Mouse (Mus musculus) hematopoietic stem cell, adult 5-6 weeks (primary cell): ENCODE data around the gene Zmynd10. TPM values are rescaled to one million over a fixed set of nuclear protein-coding genes. Genes with fewer than 3 reads are reported as not detected.

Experiments
- ATAC-seq, 2 experiments: fragments of 125-278 bp in 1 of 2; replicated peaks in 1 of 2; 2 replicates each; pipeline ENCODE4 v1.8.0; 2016 to 2017; ENCODE audit warnings: inconsistent platforms in 2 of 2, mild to moderate bottlenecking in 2 of 2, moderate number of reproducible peaks in 2 of 2, low read depth in 1 of 2, moderate TSS enrichment in 1 of 2; ENCODE audit not compliant: low FRiP score in 2 of 2, poor library complexity in 2 of 2, severe bottlenecking in 2 of 2, insufficient read depth in 1 of 2, low TSS enrichment in 1 of 2
- total RNA-seq: library from RNA; stranded (forward); fragments of 172-1452, 232-1000 nt; gene quantifications from 2 replicates; pipeline ENCODE4 v1.2.3, GENCODE M21; 2017

Gene Zmynd10
- total RNA-seq, 1 experiment from 2014 or later, result not detected

DNA sequence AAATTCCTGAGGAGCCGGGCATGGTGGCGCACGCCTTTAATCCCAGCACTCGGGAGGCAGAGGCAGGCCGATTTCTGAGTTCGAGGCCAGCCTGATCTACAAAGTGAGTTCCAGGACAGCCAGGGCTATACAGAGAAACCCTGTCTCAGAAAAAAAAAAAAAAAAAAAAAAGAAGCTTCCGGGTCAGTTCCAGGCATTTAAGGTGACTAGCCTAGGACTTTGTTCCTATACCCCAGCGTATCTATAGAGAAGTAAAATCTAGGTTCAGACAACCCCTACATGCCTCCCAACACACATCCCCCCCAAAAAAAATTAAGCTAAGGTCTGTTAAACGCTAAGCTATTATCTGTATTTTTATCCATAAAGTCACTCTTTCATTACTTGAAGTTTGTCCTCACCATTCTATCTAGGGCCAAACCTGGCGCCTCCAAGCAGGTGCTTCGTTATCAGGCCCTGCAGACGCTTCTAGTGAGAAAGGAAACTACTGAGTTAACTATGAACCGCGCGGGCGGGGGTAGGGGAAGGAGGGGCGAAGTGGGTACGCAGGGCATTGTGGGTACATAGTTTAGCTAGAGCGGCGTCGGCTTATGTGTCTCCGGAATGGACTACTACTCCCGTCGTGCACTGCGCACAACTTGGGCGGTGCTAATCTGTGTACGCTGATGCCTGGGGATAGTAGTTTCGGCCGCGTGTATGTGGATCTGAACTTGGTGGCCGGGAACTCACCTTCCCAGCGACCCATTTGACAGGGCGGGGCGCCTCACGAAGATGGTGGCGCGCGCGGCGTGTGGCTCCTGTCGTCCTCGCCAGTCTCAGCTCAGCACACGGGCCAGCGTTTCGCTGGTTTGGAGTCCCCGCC, 40.1 kb downstream of the Zmynd10 start, which contains the start of gene Ifrd2:
Gene Ifrd2 (plus strand): TSS at position 669 of the 859 bp plus-strand sequence.
- peak; percentile 92 to 93 for ATAC-seq

DNA sequence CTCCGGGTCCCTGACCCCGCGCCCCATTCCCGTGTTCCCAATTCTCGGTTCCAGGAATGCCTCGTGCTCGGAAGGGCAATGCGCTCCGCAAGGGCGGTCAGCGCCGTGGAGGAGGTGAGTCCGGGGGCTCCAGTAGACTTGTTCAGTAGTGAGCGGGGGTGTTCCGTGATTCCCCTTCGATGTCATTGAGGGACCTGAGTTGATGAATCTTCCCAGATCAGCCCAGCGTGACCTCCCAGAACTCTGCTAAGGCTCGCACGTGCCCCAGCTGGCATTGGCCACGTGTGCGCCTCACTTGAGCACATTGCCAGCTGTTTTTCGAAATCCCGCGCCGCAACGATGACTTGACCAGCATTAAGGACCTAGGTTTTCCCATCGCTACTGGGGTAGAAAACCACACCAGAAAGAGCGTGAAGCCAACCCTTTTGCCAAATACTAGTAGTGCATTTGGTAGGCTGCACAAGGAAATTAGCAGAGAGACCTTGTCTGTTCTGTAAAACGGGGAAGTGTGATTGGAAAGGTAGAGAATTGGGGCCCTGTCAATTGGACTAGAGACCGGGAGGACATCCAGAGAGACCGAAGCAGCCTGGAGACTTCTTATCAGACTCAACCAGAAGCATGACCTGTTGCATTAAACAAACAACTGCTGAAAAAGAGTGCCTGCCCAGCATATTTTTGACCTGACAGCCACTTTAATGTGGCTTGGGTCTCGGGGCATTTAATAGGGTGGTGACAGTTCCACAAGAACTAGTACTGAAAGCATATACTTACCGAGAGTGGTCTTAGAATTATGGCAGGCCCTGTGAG, 40.9 kb downstream of the Zmynd10 start:
- ATAC-seq, result peak in 1 of 2 experiments; percentile 2; a peak in 1 of 4 replicates

- no peak for ATAC-seq
Measured at GRCm38 (mm10) chr9:107590058-107590772, 43.1 kb downstream of the Zmynd10 start.

- no peak for ATAC-seq
Measured at GRCm38 (mm10) chr9:107590773-107591060, 43.6 kb downstream of the Zmynd10 start.

DNA sequence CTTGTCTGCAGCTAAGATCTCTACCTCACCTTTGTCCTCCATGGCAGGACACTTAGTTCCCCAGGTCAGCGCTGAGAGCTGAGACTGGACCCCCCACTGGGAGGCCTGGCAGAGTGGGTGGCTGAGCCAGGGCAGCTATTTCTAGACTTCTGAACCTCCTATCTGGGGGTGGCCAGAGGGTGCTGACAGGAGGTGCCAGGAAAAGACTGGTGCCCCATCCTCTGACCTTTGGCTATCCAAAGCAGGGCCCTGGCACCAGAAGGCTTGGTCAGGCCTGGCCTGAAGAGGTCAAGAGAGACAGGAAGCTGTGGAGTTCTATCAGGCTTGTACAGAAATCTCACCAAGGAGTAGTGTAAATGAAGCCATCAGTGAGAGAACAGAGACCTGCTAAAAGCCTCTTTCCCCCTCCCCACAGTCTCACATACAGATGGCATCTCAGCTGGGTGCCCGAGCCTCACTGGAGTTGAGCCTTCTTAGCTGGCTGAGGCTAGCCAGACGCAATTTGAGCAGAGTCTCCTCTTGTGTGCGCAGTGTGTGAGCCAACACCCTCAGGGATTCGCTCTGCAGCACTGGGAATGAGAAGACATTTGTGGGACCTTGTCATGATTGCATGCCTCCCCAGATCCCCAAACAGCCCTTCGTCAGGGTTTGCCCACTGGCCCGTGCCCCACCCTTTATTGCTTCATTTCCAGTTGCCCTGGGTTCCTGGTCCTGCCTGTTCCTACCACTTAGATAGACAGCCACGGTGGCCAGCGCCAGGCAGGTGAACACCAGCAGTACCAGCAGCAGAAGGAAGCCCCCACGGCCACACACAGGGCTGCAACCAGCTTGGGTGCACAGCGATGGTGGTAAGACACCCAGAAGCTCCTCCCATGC, 46.2 kb downstream of the Zmynd10 start:
- no peak for ATAC-seq

GRCm38 (mm10) chr9:107594281-107595062, 47.4 kb downstream of the Zmynd10 start:
- ATAC-seq, result no peak

DNA sequence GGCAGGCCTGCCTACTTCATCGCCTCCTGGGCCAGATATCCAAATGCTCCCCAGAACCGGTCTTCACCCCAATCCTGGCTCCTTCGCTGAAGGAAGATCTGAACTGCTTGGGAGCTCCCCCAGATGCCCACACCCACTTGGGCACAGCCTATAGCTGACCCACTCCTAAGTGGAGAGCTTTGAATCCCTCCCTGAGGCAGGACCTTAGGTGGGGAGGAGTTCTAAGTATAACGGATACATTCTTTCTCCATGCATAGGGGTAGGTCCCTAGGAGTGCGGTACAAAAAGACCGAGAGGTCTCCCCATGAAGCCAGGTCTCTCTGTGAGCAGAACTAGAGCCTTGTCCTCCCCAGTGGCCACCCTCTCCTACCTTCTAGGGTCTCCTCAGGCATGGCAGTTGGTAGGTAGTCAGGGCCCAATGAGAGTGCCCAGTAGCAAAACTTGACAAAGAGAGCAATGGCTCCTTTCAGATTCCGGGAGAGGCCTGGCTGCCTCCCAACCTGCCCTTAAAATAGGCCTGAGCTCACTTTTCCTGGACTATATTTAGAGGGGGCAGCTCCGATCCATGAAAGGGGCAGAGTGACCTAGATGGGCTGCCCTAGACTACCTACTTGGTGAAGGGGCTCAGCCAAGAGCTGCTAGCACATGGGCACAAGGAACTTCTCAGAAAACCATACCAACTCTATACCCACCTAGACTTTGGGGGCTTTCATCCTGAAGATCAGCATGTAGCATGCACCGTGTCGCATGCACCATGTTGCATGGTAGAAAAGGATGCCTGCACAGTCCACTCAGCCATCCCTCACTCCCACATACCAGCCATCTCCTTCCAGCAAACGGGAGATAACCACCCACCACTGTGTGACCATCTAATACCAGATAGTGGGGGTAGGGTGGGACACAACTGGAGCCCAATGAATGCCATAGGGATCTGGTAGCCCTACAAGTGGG, 49.8 kb downstream of the Zmynd10 start:
- no peak for ATAC-seq

DNA sequence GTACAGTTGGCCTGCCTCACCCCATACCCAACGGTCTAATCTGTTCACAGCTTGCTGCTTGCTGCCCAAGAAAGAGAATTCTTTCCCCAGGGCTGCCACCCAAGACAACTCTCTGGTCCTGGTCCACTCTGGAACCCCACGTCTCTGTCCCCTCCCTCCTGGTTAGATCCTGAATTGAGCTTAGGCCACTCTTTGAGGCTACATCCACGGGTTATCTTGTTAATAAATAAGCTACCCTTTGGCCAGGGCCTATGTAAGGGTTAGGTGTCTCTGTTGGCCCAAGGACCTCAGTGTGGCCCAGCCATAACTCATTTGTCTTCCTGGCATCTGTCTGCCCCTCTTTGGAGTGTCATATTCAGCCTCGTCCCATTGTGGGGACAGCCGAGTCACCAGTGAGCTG, 51.3 kb downstream of the Zmynd10 start:
- ATAC-seq, result no peak

DNA sequence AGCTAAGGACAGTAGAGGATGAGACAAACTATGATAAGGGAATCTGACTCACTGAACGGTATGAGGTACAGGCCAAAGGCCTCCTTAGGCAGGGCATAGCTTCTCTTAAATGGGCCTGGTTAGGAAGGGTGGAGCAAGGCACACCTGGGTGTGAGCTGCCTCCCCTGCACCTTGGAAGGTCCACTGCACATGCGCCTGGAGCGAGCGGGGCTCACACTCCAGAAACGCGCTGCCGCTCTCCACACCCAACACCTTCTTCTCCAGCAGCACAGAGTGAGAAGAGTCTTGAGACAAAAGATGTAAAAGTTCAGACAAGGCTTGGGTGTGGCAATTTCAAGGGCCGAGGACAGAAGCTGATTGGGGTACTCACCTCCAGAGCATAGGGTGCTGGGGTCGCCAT, 52.3 kb downstream of the Zmynd10 start:
- no peak for ATAC-seq

- no peak for ATAC-seq
Measured at GRCm38 (mm10) chr9:107599842-107600241, 52.7 kb downstream of the Zmynd10 start.

GRCm38 (mm10) chr9:107600745-107601144, 53.6 kb downstream of the Zmynd10 start:
- no peak for ATAC-seq

Other genes starting within 250 kb of the Zmynd10 start
- 11.5 and 37.2 TPM in 2 replicates for gene Hemk1, start 208.9 kb upstream of the Zmynd10 start, total RNA-seq
- gene 6430571L13Rik, start 206.7 kb upstream of the Zmynd10 start, total RNA-seq, result 0.25 and 0.50 TPM in 2 replicates
- 0.19 and 1.8 TPM in 2 replicates for gene Cacna2d2, start 147.7 kb upstream of the Zmynd10 start, total RNA-seq
- gene Tmem115, start 13.4 kb upstream of the Zmynd10 start, total RNA-seq, result 12.6 and 16.2 TPM in 2 replicates
- 15.3 and 19.7 TPM in 2 replicates for gene Cyb561d2, start 5.1 kb upstream of the Zmynd10 start, total RNA-seq
- 5.9 and 27.5 TPM in 2 replicates for gene Nprl2, start 5.1 kb upstream of the Zmynd10 start, total RNA-seq
- 36.3 and 47.8 TPM in 2 replicates for gene Rassf1, start 4.3 kb downstream of the Zmynd10 start, total RNA-seq
- 16.2 and 23.7 TPM in 2 replicates for gene Tusc2, start 16.0 kb downstream of the Zmynd10 start, total RNA-seq
- 4.0 and 4.2 TPM in 2 replicates for gene Hyal2, start 20.6 kb downstream of the Zmynd10 start, total RNA-seq
- 4.1 and 5.2 TPM in 2 replicates for gene Hyal1, start 29.6 kb downstream of the Zmynd10 start, total RNA-seq
- 12.2 and 12.7 TPM in 2 replicates for gene Naa80, start 31.6 kb downstream of the Zmynd10 start, total RNA-seq
- 0.35 and 3.9 TPM in 2 replicates for gene Hyal3, start 33.5 kb downstream of the Zmynd10 start, total RNA-seq
- 49.8 and 62.7 TPM in 2 replicates for gene Ifrd2, start 40.3 kb downstream of the Zmynd10 start, total RNA-seq
- not detected in 2 replicates for gene Sema3b, start 61.9 kb downstream of the Zmynd10 start, total RNA-seq
- 345 and 415 TPM in 2 replicates for gene Gnai2, start 88.1 kb downstream of the Zmynd10 start, total RNA-seq
- not detected in 2 replicates for gene Slc38a3, start 122.2 kb downstream of the Zmynd10 start, total RNA-seq
- gene Gnat1, start 132.4 kb downstream of the Zmynd10 start, total RNA-seq, result not detected in 2 replicates
- 0.89 and 1.2 TPM in 2 replicates for gene Sema3f, start 163.2 kb downstream of the Zmynd10 start, total RNA-seq
- gene Rbm5, start 223.7 kb downstream of the Zmynd10 start, total RNA-seq, result 309 and 331 TPM in 2 replicates